Mouse (Mus musculus) thymus, postnatal 0 days (tissue): Measurements from ENCODE around the gene Olfr294. TPM values are rescaled to one million over a fixed set of nuclear protein-coding genes. Genes with fewer than 3 reads are reported as not detected.

Experiments used
- DNase-seq: peaks from one replicate; pipeline ENCODE4 v3.0.0-alpha.2; 2015; ENCODE audit warnings: low spot score
- polyA plus RNA-seq: library from polyadenylated mRNA; unstranded; fragments of >200 nt; fragmentation: Nextera tagmentation; extraction: Ambion mirVana; gene quantifications from 2 replicates; pipeline ENCODE4 v1.2.1, GENCODE M21; 2015

Gene Olfr294
- not detected in 2 replicates for polyA plus RNA-seq

DNA sequence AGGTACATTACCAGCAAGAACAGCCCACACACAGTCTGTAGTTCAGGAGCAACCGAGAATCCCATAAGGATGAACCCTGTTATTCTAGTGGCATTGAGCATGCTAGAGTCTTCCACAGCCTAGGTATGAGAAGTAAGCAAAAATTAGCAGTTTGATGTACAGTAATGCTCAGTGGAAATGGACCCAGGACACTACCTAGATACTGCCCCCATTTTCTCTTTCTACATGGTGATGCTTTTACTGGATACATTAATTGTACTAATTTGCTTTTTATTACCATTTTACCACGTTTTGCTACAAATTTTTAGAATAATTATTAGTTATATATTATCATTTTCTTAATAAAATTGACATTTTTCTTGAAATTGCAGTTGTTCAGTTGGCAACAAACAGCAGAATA is at the start of gene Olfr294:
TSS of gene Olfr294 (minus strand) at position 101 of the 400 bp plus-strand sequence.
- DNase-seq: no peak

DNA sequence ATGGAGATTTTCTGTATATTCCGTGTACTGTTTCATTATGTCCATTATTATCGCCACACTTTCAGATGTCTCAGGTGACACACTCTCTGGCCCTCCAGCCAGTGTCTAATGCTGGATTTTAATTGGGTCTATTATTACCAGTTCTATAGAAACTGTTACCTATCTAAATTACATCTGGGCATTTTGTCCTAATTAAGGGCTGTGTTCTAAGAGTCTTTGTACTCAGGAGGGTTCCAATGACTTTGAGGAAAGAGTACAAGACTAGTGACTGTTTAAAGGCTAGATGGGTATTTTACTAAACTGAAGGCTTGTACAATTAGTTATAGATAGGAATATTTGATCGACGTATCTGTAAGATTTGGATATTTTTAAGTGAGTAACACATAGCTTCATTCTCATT is 32.3 kb upstream of the Olfr294 start, which contains the start of gene Olfr293:
TSS of gene Olfr293 (plus strand) at position 301 of the 400 bp plus-strand sequence.
- DNase-seq: no peak

DNA sequence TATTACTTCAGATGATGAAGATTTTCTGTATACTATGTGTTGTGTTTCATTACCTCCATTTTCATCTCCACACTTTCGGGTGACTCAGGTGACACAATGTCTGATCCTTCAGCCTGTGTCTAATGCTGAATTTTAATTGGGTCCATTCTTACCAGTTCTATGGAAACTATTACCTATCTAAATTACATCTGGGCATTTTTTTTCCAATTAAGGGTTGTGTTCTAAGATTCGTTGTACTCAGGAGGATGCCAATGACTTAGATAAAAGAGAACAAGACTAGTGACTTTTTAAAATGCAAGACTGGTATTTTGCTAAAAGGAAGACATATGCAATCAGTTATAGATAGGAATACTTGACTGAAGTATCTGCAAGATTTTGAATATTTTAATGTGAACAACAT is 32.9 kb downstream of the Olfr294 start, which contains the start of gene Olfr295:
TSS of gene Olfr295 (plus strand) at position 301 of the 400 bp plus-strand sequence.
- no peak for DNase-seq

Other genes with a start within 250 kb of the Olfr294 start
- not detected in 2 replicates for gene Olfr305, start 249.7 kb downstream of the Olfr294 start, polyA plus RNA-seq
- gene Olfr304, start 230.0 kb downstream of the Olfr294 start, polyA plus RNA-seq: not detected in 2 replicates
- not detected in 2 replicates for gene Olfr303, start 218.9 kb downstream of the Olfr294 start, polyA plus RNA-seq
- gene Olfr301, start 212.8 kb downstream of the Olfr294 start, polyA plus RNA-seq: not detected in 2 replicates
- gene Olfr299, start 156.7 kb downstream of the Olfr294 start, polyA plus RNA-seq: not detected in 2 replicates
- gene Olfr298, start 124.2 kb downstream of the Olfr294 start, polyA plus RNA-seq: not detected in 2 replicates
- gene Olfr297, start 96.7 kb downstream of the Olfr294 start, polyA plus RNA-seq: not detected in 2 replicates
- not detected in 2 replicates for gene Olfr295, start 32.8 kb downstream of the Olfr294 start, polyA plus RNA-seq
- not detected in 2 replicates for gene Olfr293, start 32.4 kb upstream of the Olfr294 start, polyA plus RNA-seq
- not detected in 2 replicates for gene Olfr292, start 71.7 kb upstream of the Olfr294 start, polyA plus RNA-seq
- gene Folh1, start 159.3 kb upstream of the Olfr294 start, polyA plus RNA-seq: 0.06 and 0.16 TPM in 2 replicates
- not detected in 2 replicates for gene Vmn2r77, start 178.4 kb upstream of the Olfr294 start, polyA plus RNA-seq